Mouse (Mus musculus) heart, embryonic 13.5 days (tissue): Measurements from ENCODE around the gene 2810004N23Rik. TPM values are rescaled to one million over a fixed set of nuclear protein-coding genes. Genes with fewer than 3 reads are reported as not detected.
"Not testable (repeated sequence)": the region's sequence is repeated elsewhere in the genome, so short reads cannot be mapped to it uniquely, and the experiment has no call there.

Experiments used
- ATAC-seq: fragments of 200-750 bp; cut with Nextera tagmentation; 2 replicates; pipeline ENCODE4 v1.8.0; 2017; ENCODE audit warnings: moderate TSS enrichment; ENCODE audit not compliant: insufficient number of reproducible peaks, low FRiP score, low TSS enrichment; ENCODE audit errors: extremely low read depth
- H3K27ac ChIP-seq: fragments of 300-500 bp; sonication (generic); replicated peaks from 2 replicates; pipeline ENCODE4 v1.5.1; 2015; ENCODE audit warnings: moderate library complexity, mild to moderate bottlenecking, inconsistent platforms
- H3K27me3 ChIP-seq: fragments of 300-500 bp; sonication (generic); replicated peaks from 2 replicates; pipeline ENCODE4 v1.6.1; 2015; ENCODE audit warnings: mild to moderate bottlenecking, inconsistent platforms
- H3K36me3 ChIP-seq: fragments of 300-500 bp; sonication (generic); 2 replicates; pipeline ENCODE4 v1.6.1; 2015; ENCODE audit warnings: mild to moderate bottlenecking, inconsistent platforms
- H3K4me1 ChIP-seq: fragments of 300-500 bp; sonication (generic); 2 replicates; pipeline ENCODE4 v1.6.1; 2015; ENCODE audit warnings: inconsistent platforms
- H3K4me2 ChIP-seq: fragments of 300-500 bp; sonication (generic); 2 replicates; pipeline ENCODE4 v1.6.1; 2015; ENCODE audit warnings: inconsistent platforms, mild to moderate bottlenecking, moderate library complexity
- H3K4me3 ChIP-seq: fragments of 300-500 bp; sonication (generic); 2 replicates; pipeline ENCODE4 v1.5.1; 2015; ENCODE audit warnings: moderate library complexity, mild to moderate bottlenecking, inconsistent platforms
- H3K9ac ChIP-seq: fragments of 300-500 bp; sonication (generic); 2 replicates; pipeline ENCODE4 v1.6.1; 2015; ENCODE audit warnings: inconsistent platforms, mild to moderate bottlenecking, moderate library complexity
- H3K9me3 ChIP-seq: fragments of 300-500 bp; sonication (generic); 2 replicates; pipeline ENCODE4 v1.6.1; 2016; ENCODE audit warnings: inconsistent platforms
- WGBS: fragments of 180-500 bp; shearing (Covaris S2); methylation state at CpG from one replicate; pipeline ENCODE4 v1.1.7; 2015; ENCODE audit warnings: mixed read lengths; 5-methylcytosine and 5-hydroxymethylcytosine counted together
- polyA plus RNA-seq: library from polyadenylated mRNA; unstranded; fragments of >200 nt; fragmentation: Nextera tagmentation; extraction: Ambion mirVana; gene quantifications from 2 replicates; pipeline ENCODE4 v1.2.1, GENCODE M21; 2015

2810004N23Rik gene
- polyA plus RNA-seq, 1 experiment from 2014 or later = 47.8 TPM

DNA sequence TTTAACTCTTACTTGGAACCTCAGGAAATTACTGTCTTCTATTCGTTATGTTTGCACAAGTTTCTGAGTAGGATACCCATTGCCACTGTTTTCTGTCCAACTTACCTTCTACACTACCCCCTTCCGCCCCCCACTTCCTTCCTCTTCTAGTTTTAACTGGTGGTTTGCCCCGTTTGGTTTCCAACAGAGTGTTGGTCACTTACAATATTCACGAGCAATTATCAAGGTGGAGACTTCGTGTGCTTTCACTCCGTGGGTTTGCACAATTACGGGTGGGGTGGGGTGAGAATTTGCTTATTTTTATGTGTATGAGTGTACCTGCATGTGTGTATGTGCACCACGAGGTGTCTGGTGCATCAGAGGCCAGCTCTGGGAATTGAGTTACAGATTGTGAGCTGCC is 809 bp upstream of the 2810004N23Rik start:
- H3K27ac ChIP-seq = peak overlapping the region; percentile 85
- peak overlapping the region; percentile 95 for H3K9ac ChIP-seq
- H3K4me2 ChIP-seq = peak overlapping the region; percentile 77
- peaks cover 83% of the 10 kb centered on the region for H3K4me1 ChIP-seq
- H3K36me3 ChIP-seq = peaks cover 28% of the 10 kb centered on the region
- H3K4me3 ChIP-seq = peak overlapping the region; percentile 91
- 13% methylated on average over 8 of the region's 8 CpGs for WGBS
- H3K27me3 ChIP-seq = no peaks in the 10 kb centered on the region
- ATAC-seq = no peak
- no peaks in the 10 kb centered on the region for H3K9me3 ChIP-seq

DNA sequence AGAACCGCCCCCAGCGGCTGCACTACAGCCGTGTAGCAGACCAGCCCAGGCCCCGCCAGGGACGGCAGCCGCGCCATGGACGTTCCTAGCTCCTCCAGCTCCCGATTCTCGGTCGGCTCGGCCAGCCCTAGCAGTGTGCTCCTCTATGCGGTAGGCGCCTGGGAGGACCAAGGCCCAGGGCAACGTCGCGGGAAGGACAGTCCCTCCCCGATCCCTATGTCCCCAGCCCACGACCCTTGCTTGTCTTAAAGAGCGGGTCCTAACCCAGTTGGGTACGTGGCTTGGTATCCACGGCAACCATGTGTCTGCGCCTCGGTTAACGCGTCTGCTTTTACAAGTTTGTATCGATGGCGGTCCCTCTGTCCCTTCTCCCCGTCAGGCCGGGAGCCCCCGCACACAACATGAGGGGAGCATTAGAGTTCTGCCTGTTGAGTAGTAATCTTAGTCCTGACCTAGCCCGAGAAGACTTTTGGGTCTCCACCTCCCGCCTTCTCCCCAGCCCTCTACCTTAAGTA is 300 bp upstream of the 2810004N23Rik start:
- Histone ChIP-seq H3K4me3 (peak overlapping the region; percentile 91), H3K9me3 (no peaks in the 10 kb centered on the region), H3K27me3 (no peaks in the 10 kb centered on the region), H3K4me1 (peaks cover 79% of the 10 kb centered on the region), H3K36me3 (peaks cover 33% of the 10 kb centered on the region), H3K9ac (peak overlapping the region; percentile 95), H3K4me2 (peak overlapping the region; percentile 77), H3K27ac (peak overlapping the region; percentile 85)
- ATAC-seq = no peak; the same call in 1 of the 2 replicates
- WGBS = under 1% methylated on average over 33 of the region's 33 CpGs

DNA sequence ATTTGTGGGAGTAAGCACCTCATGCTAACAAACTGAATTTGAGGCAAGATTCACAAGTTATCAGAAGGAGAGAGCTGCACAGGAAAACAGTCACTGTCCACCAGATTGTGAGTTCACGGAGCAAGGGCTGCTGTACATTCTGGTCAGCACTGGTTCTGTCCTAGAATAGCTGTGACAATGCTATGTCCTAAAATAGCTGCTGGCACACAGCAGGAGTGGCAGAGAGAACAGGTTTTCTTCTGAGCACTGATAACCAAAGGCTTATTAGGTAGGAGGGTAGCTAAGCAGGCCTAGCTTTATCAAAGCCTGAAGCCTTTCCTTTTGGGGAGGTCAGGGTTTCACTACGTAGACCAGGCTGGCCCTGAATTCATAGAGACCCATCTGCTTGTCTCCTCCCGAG is 2.7 kb downstream of the 2810004N23Rik start:
- Histone ChIP-seq H3K9ac (0 out of 2 replicates have a peak overlapping the region, but pooled peaks have one; percentile 33), H3K4me3 (no peak overlapping the region), H3K36me3 (peaks cover 59% of the 10 kb centered on the region), H3K4me2 (peak overlapping the region; percentile 46), H3K27ac (peak overlapping the region; percentile 93), H3K9me3 (0 out of 2 replicates have a peak, but pooled peaks cover 11% of the 10 kb centered on the region), H3K27me3 (no peaks in the 10 kb centered on the region), H3K4me1 (peaks cover 50% of the 10 kb centered on the region)
- no peak for ATAC-seq
- WGBS = 44% methylated on average over 3 of the region's 3 CpGs

DNA sequence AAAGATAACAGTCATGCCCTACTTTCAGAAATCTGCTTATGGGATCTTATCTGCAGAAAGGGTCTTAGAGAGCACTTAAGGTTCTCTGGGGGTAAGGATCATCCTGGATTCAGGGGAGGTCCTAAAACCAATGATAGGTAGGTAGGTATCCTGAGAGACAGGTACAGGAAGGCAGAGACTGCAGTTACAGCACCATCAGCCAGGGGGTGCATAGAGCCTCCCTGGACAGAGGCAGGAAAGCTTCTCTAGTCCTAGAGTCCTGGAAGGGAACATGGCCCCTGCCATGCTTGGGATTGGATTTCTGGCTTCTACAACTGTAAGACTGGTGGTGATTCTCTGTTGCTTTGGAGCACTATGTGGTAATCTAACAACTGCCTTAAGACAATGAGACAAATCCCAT is 3.5 kb downstream of the 2810004N23Rik start:
- Histone ChIP-seq H3K9ac (0 out of 2 replicates have a peak overlapping the region, but pooled peaks have one; percentile 28), H3K9me3 (0 out of 2 replicates have a peak, but pooled peaks cover 16% of the 10 kb centered on the region), H3K36me3 (peaks cover 66% of the 10 kb centered on the region), H3K4me2 (no peak overlapping the region), H3K4me1 (peaks cover 43% of the 10 kb centered on the region), H3K4me3 (no peak overlapping the region), H3K27me3 (no peaks in the 10 kb centered on the region), H3K27ac (peak overlapping the region; percentile 93)
- ATAC-seq = no peak

DNA sequence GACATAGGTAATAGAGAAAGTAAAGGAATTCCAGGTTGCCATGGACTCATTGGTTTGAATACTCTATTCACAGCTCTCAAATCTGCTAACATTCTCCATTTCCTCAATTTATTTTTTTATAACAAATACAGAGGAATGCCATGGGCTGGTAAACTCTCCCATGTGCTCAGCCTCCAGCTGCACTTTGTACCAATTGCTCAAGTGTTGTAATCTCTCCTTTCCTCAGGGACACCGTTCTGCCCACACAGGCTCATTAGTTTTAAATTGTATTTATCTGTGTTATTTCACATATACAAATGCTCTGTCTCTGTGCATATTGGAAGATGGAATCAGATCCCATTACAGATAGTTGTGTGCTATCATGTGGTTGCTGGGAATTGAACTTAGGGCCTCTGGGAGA is 9.4 kb downstream of the 2810004N23Rik start:
- no peaks in the 10 kb centered on the region for H3K27me3 ChIP-seq
- no peak overlapping the region for H3K27ac ChIP-seq
- no peak overlapping the region for H3K4me2 ChIP-seq
- H3K9ac ChIP-seq = no peak overlapping the region
- peaks cover 36% of the 10 kb centered on the region for H3K9me3 ChIP-seq
- no peak for ATAC-seq
- H3K36me3 ChIP-seq = peaks cover 63% of the 10 kb centered on the region
- no peak overlapping the region for H3K4me3 ChIP-seq
- H3K4me1 ChIP-seq = no peaks in the 10 kb centered on the region
- 94% methylated on average over 1 of the region's 1 CpGs for WGBS

DNA sequence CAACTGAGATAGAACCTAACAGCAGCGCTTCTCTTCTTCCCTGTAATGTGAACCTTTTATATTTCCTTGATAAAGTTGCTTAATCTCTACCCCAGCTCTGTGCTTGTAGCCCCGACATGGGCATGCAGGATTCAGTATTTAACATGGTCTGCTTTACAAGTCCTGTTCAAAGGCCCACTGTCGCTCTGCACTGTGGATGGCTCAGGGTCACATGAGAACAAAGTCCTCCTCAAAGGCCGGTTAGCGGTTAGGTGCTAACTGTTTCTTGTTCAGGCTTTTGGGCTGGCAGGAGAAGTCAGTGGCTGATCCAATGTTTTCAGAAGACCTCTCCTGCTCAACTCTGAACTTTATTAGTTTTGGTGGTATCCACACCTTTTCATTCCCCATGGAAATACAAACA is 17.3 kb downstream of the 2810004N23Rik start:
- no peak overlapping the region for H3K27ac ChIP-seq
- H3K27me3 ChIP-seq = no peaks in the 10 kb centered on the region
- H3K36me3 ChIP-seq = peaks cover 42% of the 10 kb centered on the region
- H3K4me1 ChIP-seq = peaks cover 8% of the 10 kb centered on the region; the same call in 1 of the 2 replicates
- no peak for ATAC-seq
- no peak overlapping the region for H3K4me3 ChIP-seq
- H3K9me3 ChIP-seq = no peaks in the 10 kb centered on the region
- H3K4me2 ChIP-seq = no peak overlapping the region
- no peak overlapping the region for H3K9ac ChIP-seq
- 83% methylated on average over 5 of the region's 5 CpGs for WGBS

DNA sequence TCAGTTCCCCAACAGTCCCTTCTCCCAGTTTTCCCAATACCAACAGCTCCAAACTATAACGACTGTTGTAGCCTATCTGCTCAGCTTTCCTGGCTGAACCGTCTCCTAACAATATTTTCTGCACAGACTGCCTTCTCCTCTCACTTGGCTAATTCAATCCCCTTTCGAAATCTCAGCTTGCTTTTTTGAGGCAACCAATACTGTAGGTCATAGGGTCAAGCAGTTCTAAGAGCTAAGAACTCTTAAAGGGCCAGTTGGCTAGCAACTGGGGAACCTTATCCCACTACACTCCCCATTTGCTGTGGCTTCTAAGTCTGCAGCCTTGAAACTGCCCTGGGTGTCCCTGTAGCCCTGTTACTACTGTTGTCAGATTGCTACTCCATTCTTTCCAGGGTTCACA is 17.8 kb downstream of the 2810004N23Rik start:
- ATAC-seq = no peak
- H3K27ac ChIP-seq = no peak overlapping the region
- WGBS = 57% methylated on average over 3 of the region's 3 CpGs

DNA sequence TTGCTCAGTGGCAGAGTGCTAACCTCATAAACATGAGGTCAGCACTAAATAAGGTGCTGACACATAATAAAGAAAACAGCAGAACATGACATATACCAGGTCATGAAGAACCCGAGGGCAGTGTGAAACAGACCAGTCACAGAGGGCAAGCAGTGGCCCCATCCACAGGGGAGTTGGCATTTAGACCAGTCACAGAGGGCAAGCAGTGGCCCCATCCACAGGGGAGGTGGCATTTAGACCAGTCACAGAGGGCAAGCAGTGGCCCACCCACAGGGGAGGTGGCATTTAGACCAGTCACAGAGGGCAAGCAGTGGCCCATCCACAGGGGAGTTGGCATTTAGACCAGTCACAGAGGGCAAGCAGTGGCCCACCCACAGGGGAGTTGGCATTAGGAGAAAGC is 20.0 kb downstream of the 2810004N23Rik start:
- peaks cover 12% of the 10 kb centered on the region for H3K4me1 ChIP-seq
- peaks cover 68% of the 10 kb centered on the region for H3K36me3 ChIP-seq
- not testable (repeated sequence) for ATAC-seq, H3K27me3 ChIP-seq, H3K9ac ChIP-seq, H3K9me3 ChIP-seq, H3K27ac ChIP-seq, H3K4me2 ChIP-seq, H3K4me3 ChIP-seq
- 42% methylated on average over 1 of the region's 1 CpGs for WGBS

More for the DNA sequence above, 17.8 kb downstream of the 2810004N23Rik start:
- H3K9ac ChIP-seq = no peak overlapping the region
- no peaks in the 10 kb centered on the region for H3K27me3 ChIP-seq
- H3K36me3 ChIP-seq = peaks cover 46% of the 10 kb centered on the region
- no peak overlapping the region for H3K4me3 ChIP-seq
- no peaks in the 10 kb centered on the region for H3K9me3 ChIP-seq
- no peak overlapping the region for H3K4me2 ChIP-seq
- peaks cover 8% of the 10 kb centered on the region; the same call in 1 of the 2 replicates for H3K4me1 ChIP-seq

DNA sequence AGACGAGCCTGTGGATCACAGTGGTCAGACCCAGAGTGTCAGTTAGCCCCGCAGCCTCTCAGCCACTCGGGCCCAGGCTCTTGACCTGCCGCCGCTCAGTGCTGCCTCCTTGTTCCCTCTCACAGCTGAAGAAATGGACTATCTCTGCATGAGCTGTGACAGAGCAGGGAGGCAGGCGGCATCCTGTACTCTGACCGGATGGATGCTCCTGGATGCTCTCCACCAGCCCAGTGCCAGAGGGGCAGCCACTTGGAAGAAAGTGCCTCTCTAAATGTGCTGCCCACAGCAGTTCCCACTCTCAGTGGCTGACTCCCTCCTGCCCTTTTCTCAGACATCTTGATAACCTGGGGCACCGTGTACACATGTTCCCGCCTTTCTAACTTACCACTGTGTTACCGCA is 21.1 kb downstream of the 2810004N23Rik start:
- WGBS = 82% methylated on average over 10 of the region's 10 CpGs
- no peak for ATAC-seq
- no peak overlapping the region for H3K27ac ChIP-seq
- no peaks in the 10 kb centered on the region for H3K27me3 ChIP-seq
- H3K4me1 ChIP-seq = peaks cover 12% of the 10 kb centered on the region
- no peak overlapping the region for H3K9ac ChIP-seq
- no peaks in the 10 kb centered on the region for H3K9me3 ChIP-seq
- no peak overlapping the region for H3K4me3 ChIP-seq
- no peak overlapping the region for H3K4me2 ChIP-seq
- peaks cover 76% of the 10 kb centered on the region for H3K36me3 ChIP-seq

DNA sequence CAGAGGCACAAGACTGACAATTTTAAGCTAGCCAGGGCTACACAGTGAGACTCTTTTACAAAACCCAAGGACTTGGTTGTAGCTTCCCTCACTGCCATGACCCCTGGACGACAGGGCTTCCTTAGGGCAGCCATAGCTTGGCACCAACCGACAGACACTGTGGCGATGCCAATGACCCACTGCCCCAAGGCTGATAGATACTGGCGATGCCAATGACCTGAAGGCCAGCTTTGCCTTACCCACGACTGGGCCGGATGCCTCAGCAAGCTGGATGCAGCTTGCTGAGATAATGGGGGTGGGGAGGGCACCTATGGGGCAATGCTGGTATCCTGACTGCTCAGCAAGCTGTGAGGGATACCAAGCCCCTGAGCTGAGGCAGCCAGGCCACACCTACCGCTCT is 22.0 kb downstream of the 2810004N23Rik start:
- H3K9me3 ChIP-seq = no peaks in the 10 kb centered on the region
- WGBS = 92% methylated on average over 7 of the region's 7 CpGs
- H3K4me3 ChIP-seq = no peak overlapping the region
- peaks cover 76% of the 10 kb centered on the region for H3K36me3 ChIP-seq
- H3K27me3 ChIP-seq = no peaks in the 10 kb centered on the region
- H3K9ac ChIP-seq = no peak overlapping the region
- H3K4me1 ChIP-seq = peaks cover 12% of the 10 kb centered on the region
- H3K27ac ChIP-seq = no peak overlapping the region
- no peak overlapping the region for H3K4me2 ChIP-seq
- ATAC-seq = no peak

DNA sequence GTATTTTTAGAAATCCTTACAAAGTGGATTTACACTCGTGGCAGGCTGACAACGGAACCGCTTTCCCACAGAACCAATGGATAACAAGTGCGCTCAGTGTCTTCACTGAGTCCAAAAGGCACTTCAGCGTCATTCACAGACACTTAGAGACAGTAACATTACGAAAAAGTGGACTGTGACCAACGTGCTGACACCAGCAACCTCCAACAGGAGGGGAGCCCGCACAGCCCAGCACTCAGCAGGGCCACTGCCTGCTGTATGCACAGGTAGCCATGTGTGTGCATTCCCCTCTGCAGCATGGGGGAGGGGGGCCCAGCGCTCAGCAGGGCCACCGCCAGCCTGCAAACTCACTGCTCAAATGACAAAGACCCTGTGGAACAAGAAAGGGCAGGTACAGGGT is 23.5 kb downstream of the 2810004N23Rik start:
- WGBS = 74% methylated on average over 10 of the region's 10 CpGs
- H3K4me3 ChIP-seq = no peak overlapping the region
- H3K9me3 ChIP-seq = no peaks in the 10 kb centered on the region
- no peak overlapping the region for H3K4me2 ChIP-seq
- H3K27ac ChIP-seq = no peak overlapping the region
- H3K36me3 ChIP-seq = peaks cover 64% of the 10 kb centered on the region
- H3K9ac ChIP-seq = no peak overlapping the region
- peaks cover 12% of the 10 kb centered on the region for H3K4me1 ChIP-seq
- H3K27me3 ChIP-seq = no peaks in the 10 kb centered on the region
- ATAC-seq = no peak

DNA sequence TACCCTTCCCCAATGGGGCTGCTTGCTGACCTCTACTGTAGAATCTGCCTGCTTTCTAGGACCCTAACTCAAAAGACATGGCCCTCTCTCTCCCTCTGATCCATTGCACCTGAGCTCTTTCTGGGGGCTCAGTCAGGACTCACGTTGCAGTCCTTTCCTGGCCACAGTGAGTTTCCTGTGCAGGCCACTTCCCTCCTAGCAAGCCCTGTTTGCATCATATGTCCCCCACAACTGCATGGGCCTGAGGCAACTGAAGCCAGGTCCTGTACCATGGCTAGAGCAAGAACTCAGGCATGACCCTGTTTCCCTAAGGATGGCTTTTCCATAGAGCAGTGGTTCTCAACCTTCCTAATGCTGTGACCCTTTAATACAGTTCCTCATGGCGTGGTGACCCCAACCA is 25.0 kb downstream of the 2810004N23Rik start:
- H3K4me3 ChIP-seq = no peak overlapping the region
- H3K9ac ChIP-seq = no peak overlapping the region
- no peaks in the 10 kb centered on the region for H3K27me3 ChIP-seq
- no peak overlapping the region for H3K4me2 ChIP-seq
- peaks cover 52% of the 10 kb centered on the region for H3K36me3 ChIP-seq
- no peaks in the 10 kb centered on the region for H3K9me3 ChIP-seq
- ATAC-seq = no peak
- H3K27ac ChIP-seq = no peak overlapping the region
- WGBS = 79% methylated on average over 2 of the region's 2 CpGs
- H3K4me1 ChIP-seq = peaks cover 22% of the 10 kb centered on the region
